Mouse (Mus musculus): Measurements from ENCODE around the gene Tmem168. TPM values are rescaled to one million over a fixed set of nuclear protein-coding genes. Genes with fewer than 3 reads are reported as not detected.

The Tmem168 gene
- polyA plus RNA-seq (2015; fragmentation: Nextera tagmentation; extraction: Ambion mirVana) = 20.3 and 21.1 TPM in 2 replicates

DNA sequence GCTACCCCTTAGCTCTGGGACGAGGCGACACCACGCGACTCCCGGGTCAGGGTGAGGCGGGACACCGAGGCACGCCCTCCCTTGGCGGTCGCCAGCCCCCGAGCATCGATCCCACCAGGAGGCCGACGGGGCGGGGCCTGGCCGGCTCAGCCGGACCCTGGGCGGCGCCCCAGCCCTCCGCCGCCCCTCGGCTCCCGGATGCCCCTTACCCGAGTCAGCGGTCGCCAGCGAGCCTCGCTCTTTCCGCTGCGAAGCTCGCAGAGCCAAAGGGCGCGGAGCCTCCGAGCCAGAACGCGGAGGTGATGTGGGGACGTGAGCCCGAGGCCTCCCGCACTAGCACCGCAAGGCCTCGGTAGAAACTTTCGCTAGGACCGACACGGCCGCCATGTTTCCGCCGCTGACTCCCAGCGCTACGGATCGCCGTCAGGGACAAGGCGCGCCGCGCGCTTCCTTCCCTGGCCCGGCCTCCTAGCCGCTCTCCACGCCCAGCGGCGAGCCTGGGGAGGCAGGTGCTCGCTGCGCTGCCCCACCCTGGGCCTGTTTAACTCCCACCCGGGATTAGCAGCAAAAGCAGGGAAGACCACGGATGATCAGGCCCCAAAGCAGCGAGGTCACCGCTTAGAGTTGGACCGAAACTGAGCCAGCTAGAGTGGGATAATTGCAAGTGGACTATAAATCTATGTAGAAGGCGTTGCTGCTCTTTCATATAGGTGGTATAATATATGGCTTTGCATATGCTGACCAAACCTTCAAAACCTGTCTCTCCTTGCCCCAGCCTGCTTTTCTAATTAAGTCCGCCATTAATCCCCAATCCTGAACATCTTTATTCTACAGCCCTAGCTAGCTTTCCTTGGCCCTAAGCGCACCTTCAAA lies at the start of gene Tmem168:
TSS of gene Tmem168 (minus strand) at position 480 of the 873 bp plus-strand sequence.

Other genes starting within 250 kb of the Tmem168 start
- 6.0 and 7.4 TPM in 2 replicates for gene Bmt2, start 69.9 kb upstream of the Tmem168 start, polyA plus RNA-seq (2015; fragmentation: Nextera tagmentation; extraction: Ambion mirVana)
- 3.7 and 3.8 TPM in 2 replicates for gene Gpr85, start 231.8 kb upstream of the Tmem168 start, polyA plus RNA-seq (2015; fragmentation: Nextera tagmentation; extraction: Ambion mirVana)

Measured in skeletal muscle tissue, postnatal 0 days (tissue).